Comparison of ENCODE assay signal across 8 mouse cellular contexts in the genomic region with DNA sequence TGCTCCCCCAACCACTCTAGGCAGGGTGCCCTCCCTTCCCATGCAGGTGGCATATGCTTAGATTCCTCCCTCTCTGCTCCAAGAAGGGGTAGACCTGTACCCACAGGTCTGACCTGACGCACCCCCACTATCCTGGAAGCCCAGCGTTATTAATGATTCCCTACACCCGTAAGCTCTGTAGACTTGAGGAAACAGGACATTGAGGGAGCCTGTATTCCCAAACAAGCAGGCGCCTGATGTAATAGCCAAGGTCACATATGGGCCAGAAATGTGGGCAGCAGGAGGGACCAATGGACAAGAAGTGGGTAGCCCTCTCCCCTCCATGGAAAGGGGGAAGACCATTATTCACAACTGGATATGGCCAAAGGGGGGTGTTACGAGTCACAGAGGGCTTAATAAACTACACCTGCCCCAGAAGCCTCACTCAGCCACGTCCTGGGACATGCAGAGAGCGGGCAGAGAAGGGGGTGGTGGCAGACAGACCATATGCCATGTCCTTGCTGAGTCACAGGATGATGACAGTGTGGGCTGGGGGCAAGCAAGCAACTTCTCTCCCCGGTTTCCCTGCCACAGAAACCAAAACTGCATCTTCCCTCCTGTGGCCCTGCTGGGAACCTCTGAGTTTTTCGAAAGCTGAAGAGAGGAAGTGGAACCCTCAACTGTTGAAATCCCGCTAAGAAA. TPM values are rescaled to one million over a fixed set of nuclear protein-coding genes. Genes with fewer than 3 reads are reported as not detected.
DNase-seq lines count a peak whose midpoint lies in the region; ATAC-seq lines count a peak whose summit lies in the region.

No protein-coding gene starts in this region.

- H3K36me3 ChIP-seq in intestine, embryonic 14.5 days (ENCODE audit: control insufficient read depth, insufficient read depth, low read length) = no peaks in the 10 kb centered on the region
- H3K36me3 ChIP-seq in intestine, embryonic 16.5 days (ENCODE audit: control insufficient read depth, insufficient read depth, low read length) = no peaks in the 10 kb centered on the region
- no peaks in the 10 kb centered on the region for H3K36me3 ChIP-seq in embryonic facial prominence, embryonic 10.5 days (replicated peaks)
- no peaks in the 10 kb centered on the region for H3K36me3 ChIP-seq in midbrain, embryonic 11.5 days (ENCODE audit: control insufficient read depth, insufficient read depth, low read length)

- H3K9me3 ChIP-seq in intestine, embryonic 14.5 days (ENCODE audit: control insufficient read depth, low read length) = no peaks in the 10 kb centered on the region
- no peaks in the 10 kb centered on the region for H3K9me3 ChIP-seq in intestine, embryonic 16.5 days (ENCODE audit: control insufficient read depth, low read length)
- no peaks in the 10 kb centered on the region for H3K9me3 ChIP-seq in embryonic facial prominence, embryonic 10.5 days
- H3K9me3 ChIP-seq in midbrain, embryonic 11.5 days (ENCODE audit: control insufficient read depth, low read length) = no peaks in the 10 kb centered on the region

- 0 out of 2 replicates have a peak overlapping the region, but pooled peaks have one; percentile 18 for H3K4me2 ChIP-seq in intestine, embryonic 14.5 days (ENCODE audit: low read length)
- H3K4me2 ChIP-seq in intestine, embryonic 16.5 days (ENCODE audit: low read depth, low read length) = no peak overlapping the region
- H3K4me2 ChIP-seq in midbrain, embryonic 11.5 days = no peak overlapping the region

- DNase-seq in intestine, embryonic 14.5 days (ENCODE audit: low spot score) = no peak
- no peak for DNase-seq in embryonic facial prominence, embryonic 10.5 days (ENCODE audit: low spot score)
- peak; percentile 40 to 55 for DNase-seq in lung, postnatal 4 days
- DNase-seq in midbrain, embryonic 11.5 days (ENCODE audit: low spot score, missing footprints) = no peak
- DNase-seq in neural tube, embryonic 10.5 days (ENCODE audit: extremely low spot score, low spot score) = no peak
- no peak for DNase-seq in thymus, postnatal 25 days

- no peak overlapping the region for H3K27ac ChIP-seq in intestine, embryonic 14.5 days (ENCODE audit: low read depth)
- no peak overlapping the region; the same call in 1 of the 2 replicates for H3K27ac ChIP-seq in intestine, embryonic 16.5 days (ENCODE audit: low read length)
- H3K27ac ChIP-seq in embryonic facial prominence, embryonic 10.5 days (replicated peaks) = peak overlapping the region; percentile 48
- H3K27ac ChIP-seq in midbrain, embryonic 11.5 days (ENCODE audit: low read depth, low read length) = no peak overlapping the region

- WGBS in intestine, embryonic 14.5 days = 71% methylated on average over 10 of the region's 10 CpGs
- 71% methylated on average over 10 of the region's 10 CpGs for WGBS in intestine, embryonic 16.5 days
- WGBS in embryonic facial prominence, embryonic 10.5 days = 76% methylated on average over 10 of the region's 10 CpGs
- WGBS in midbrain, embryonic 11.5 days = 80% methylated on average over 10 of the region's 10 CpGs

- no peak overlapping the region for H3K9ac ChIP-seq in intestine, embryonic 14.5 days (ENCODE audit: low read length)
- H3K9ac ChIP-seq in intestine, embryonic 16.5 days (ENCODE audit: low read depth, low read length) = no peak overlapping the region
- no peak overlapping the region for H3K9ac ChIP-seq in midbrain, embryonic 11.5 days (ENCODE audit: low read length)

- no peaks in the 10 kb centered on the region for H3K27me3 ChIP-seq in intestine, embryonic 14.5 days (replicated peaks; ENCODE audit: control insufficient read depth, insufficient read depth, low read length)
- H3K27me3 ChIP-seq in intestine, embryonic 16.5 days (replicated peaks; ENCODE audit: control insufficient read depth, insufficient read depth, low read length) = no peaks in the 10 kb centered on the region
- H3K27me3 ChIP-seq in embryonic facial prominence, embryonic 10.5 days (replicated peaks; ENCODE audit: low read depth, poor library complexity, severe bottlenecking) = peaks cover 13% of the 10 kb centered on the region
- no peaks in the 10 kb centered on the region for H3K27me3 ChIP-seq in midbrain, embryonic 11.5 days (ENCODE audit: control insufficient read depth, insufficient read depth, low read length)

- no peak for ATAC-seq in intestine, embryonic 14.5 days (replicated peaks; ENCODE audit: low FRiP score, low TSS enrichment, low read depth)
- ATAC-seq in intestine, embryonic 16.5 days = no peak; the same call in 1 of the 2 replicates
- peak; percentile 42 for ATAC-seq in CD4-positive, CD25-positive, alpha-beta regulatory T cell, adult 4 months
- ATAC-seq in midbrain, embryonic 11.5 days (ENCODE audit: low FRiP score) = no peak

- peaks cover 31% of the 10 kb centered on the region for H3K4me1 ChIP-seq in intestine, embryonic 14.5 days (replicated peaks; ENCODE audit: control insufficient read depth, insufficient read depth, low read length)
- peaks cover 39% of the 10 kb centered on the region for H3K4me1 ChIP-seq in intestine, embryonic 16.5 days (ENCODE audit: control insufficient read depth, insufficient read depth, low read length)
- H3K4me1 ChIP-seq in embryonic facial prominence, embryonic 10.5 days = peaks cover 55% of the 10 kb centered on the region
- 0 out of 2 replicates have a peak, but pooled peaks cover 2% of the 10 kb centered on the region for H3K4me1 ChIP-seq in midbrain, embryonic 11.5 days (ENCODE audit: control insufficient read depth, insufficient read depth, low read length)

- no peak overlapping the region for H3K4me3 ChIP-seq in intestine, embryonic 14.5 days (ENCODE audit: low read depth, low read length)
- H3K4me3 ChIP-seq in intestine, embryonic 16.5 days (ENCODE audit: low read length) = no peak overlapping the region
- no peak overlapping the region for H3K4me3 ChIP-seq in embryonic facial prominence, embryonic 10.5 days
- H3K4me3 ChIP-seq in midbrain, embryonic 11.5 days (ENCODE audit: low read depth, low read length) = no peak overlapping the region

RNA-seq across cellular contexts. Expression of a gene that starts 10.2 kb away (rescaled TPM):
- polyA plus RNA-seq in intestine, embryonic 14.5 days (2014; fragmentation: Nextera tagmentation; extraction: Ambion mirVana) = 5.7 and 5.9 TPM in 2 replicates
- polyA plus RNA-seq in intestine, embryonic 16.5 days (2015; fragmentation: Nextera tagmentation; extraction: Ambion mirVana) = 10.8 and 11.9 TPM in 2 replicates
- polyA plus RNA-seq in CD4-positive, CD25-positive, alpha-beta regulatory T cell, adult 4 months (2017; shearing (Covaris generic)) = 1 to 10 TPM; 3.3 to 4.3 TPM
- polyA plus RNA-seq in embryonic facial prominence, embryonic 10.5 days (2016; fragmentation: Nextera tagmentation; extraction: Ambion mirVana) = 5.5 and 6.1 TPM in 2 replicates
- polyA plus RNA-seq in midbrain, embryonic 11.5 days (2014; fragmentation: Nextera tagmentation; extraction: Ambion mirVana) = 1.2 and 1.3 TPM in 2 replicates

RNA-seq across cellular contexts. Expression of a gene that starts 30.3 kb away (rescaled TPM):
- not detected in 2 replicates for polyA plus RNA-seq in intestine, embryonic 14.5 days (2014; fragmentation: Nextera tagmentation; extraction: Ambion mirVana)
- polyA plus RNA-seq in intestine, embryonic 16.5 days (2015; fragmentation: Nextera tagmentation; extraction: Ambion mirVana) = not detected in 2 replicates
- polyA plus RNA-seq in CD4-positive, CD25-positive, alpha-beta regulatory T cell, adult 4 months (2017; shearing (Covaris generic)) = not detected
- polyA plus RNA-seq in embryonic facial prominence, embryonic 10.5 days (2016; fragmentation: Nextera tagmentation; extraction: Ambion mirVana) = not detected in 2 replicates
- polyA plus RNA-seq in midbrain, embryonic 11.5 days (2014; fragmentation: Nextera tagmentation; extraction: Ambion mirVana) = not detected in 2 replicates

RNA-seq across cellular contexts. Expression of a gene that starts 35.3 kb away (rescaled TPM):
- 9.7 and 9.8 TPM in 2 replicates for polyA plus RNA-seq in intestine, embryonic 14.5 days (2014; fragmentation: Nextera tagmentation; extraction: Ambion mirVana)
- 3.1 and 3.7 TPM in 2 replicates for polyA plus RNA-seq in intestine, embryonic 16.5 days (2015; fragmentation: Nextera tagmentation; extraction: Ambion mirVana)
- 1 to 10 TPM; 1.1 to 3.5 TPM for polyA plus RNA-seq in CD4-positive, CD25-positive, alpha-beta regulatory T cell, adult 4 months (2017; shearing (Covaris generic))
- polyA plus RNA-seq in embryonic facial prominence, embryonic 10.5 days (2016; fragmentation: Nextera tagmentation; extraction: Ambion mirVana) = 12.0 and 12.4 TPM in 2 replicates
- 13.6 and 18.7 TPM in 2 replicates for polyA plus RNA-seq in midbrain, embryonic 11.5 days (2014; fragmentation: Nextera tagmentation; extraction: Ambion mirVana)

RNA-seq across cellular contexts. Expression of a gene that starts 36.8 kb away (rescaled TPM):
- 0.75 and 1.8 TPM in 2 replicates for polyA plus RNA-seq in intestine, embryonic 14.5 days (2014; fragmentation: Nextera tagmentation; extraction: Ambion mirVana)
- 1.4 and 1.9 TPM in 2 replicates for polyA plus RNA-seq in intestine, embryonic 16.5 days (2015; fragmentation: Nextera tagmentation; extraction: Ambion mirVana)
- polyA plus RNA-seq in CD4-positive, CD25-positive, alpha-beta regulatory T cell, adult 4 months (2017; shearing (Covaris generic)) = not detected
- polyA plus RNA-seq in embryonic facial prominence, embryonic 10.5 days (2016; fragmentation: Nextera tagmentation; extraction: Ambion mirVana) = 0.76 and 1.2 TPM in 2 replicates
- polyA plus RNA-seq in midbrain, embryonic 11.5 days (2014; fragmentation: Nextera tagmentation; extraction: Ambion mirVana) = 0.22 and 1.0 TPM in 2 replicates

RNA-seq across cellular contexts. Expression of a gene that starts 37.5 kb away (rescaled TPM):
- 14.5 and 16.4 TPM in 2 replicates for polyA plus RNA-seq in intestine, embryonic 14.5 days (2014; fragmentation: Nextera tagmentation; extraction: Ambion mirVana)
- 12.3 and 14.4 TPM in 2 replicates for polyA plus RNA-seq in intestine, embryonic 16.5 days (2015; fragmentation: Nextera tagmentation; extraction: Ambion mirVana)
- not detected for polyA plus RNA-seq in CD4-positive, CD25-positive, alpha-beta regulatory T cell, adult 4 months (2017; shearing (Covaris generic))
- 5.0 and 5.7 TPM in 2 replicates for polyA plus RNA-seq in embryonic facial prominence, embryonic 10.5 days (2016; fragmentation: Nextera tagmentation; extraction: Ambion mirVana)
- polyA plus RNA-seq in midbrain, embryonic 11.5 days (2014; fragmentation: Nextera tagmentation; extraction: Ambion mirVana) = 1.7 and 2.1 TPM in 2 replicates

Comparison
In these comparisons a context has a peak if more than half of its experiments do, and no peak if none do; other contexts are left out.
1. DNase-seq: peak in lung, postnatal 4 days (2 of 2); none in intestine, embryonic 14.5 days (single experiment), embryonic facial prominence, embryonic 10.5 days (single experiment), midbrain, embryonic 11.5 days (single experiment), neural tube, embryonic 10.5 days (single experiment) and thymus, postnatal 25 days (single experiment).